Mouse (Mus musculus) CH12.LX (cell line): ENCODE results near the gene A930009A15Rik. TPM values are rescaled to one million over a fixed set of nuclear protein-coding genes. Genes with fewer than 3 reads are reported as not detected.

Experiments used
- DNase-seq: peaks from one replicate; pipeline ENCODE4 v3.0.0-alpha.2; 2013; ENCODE audit errors: extremely low read depth
- H3K27ac ChIP-seq: 2 replicates; pipeline ENCODE4 v1.5.1; 2012; ENCODE audit warnings: low read depth, mild to moderate bottlenecking, control low read depth, moderate library complexity; ENCODE audit not compliant: insufficient read depth
- H3K27me3 ChIP-seq: replicated peaks from 2 replicates; pipeline ENCODE3; 2012; ENCODE audit warnings: inconsistent platforms
- H3K36me3 ChIP-seq, 2 experiments: replicated peaks in 1 of 2; 2 replicates each; pipeline versions ENCODE3 to v1.6.1; 2012; ENCODE audit warnings: inconsistent platforms in 1 of 2, low read length in 1 of 2, mild to moderate bottlenecking in 1 of 2, mixed read lengths in 1 of 2, moderate library complexity in 1 of 2; ENCODE audit not compliant: control insufficient read depth in 1 of 2, insufficient read depth in 1 of 2
- H3K4me1 ChIP-seq, 2 experiments: 2 replicates each; pipeline ENCODE4 v1.6.1; 2012; ENCODE audit warnings: inconsistent platforms in 1 of 2, moderate library complexity in 1 of 2; ENCODE audit not compliant: insufficient read depth in 2 of 2, control insufficient read depth in 1 of 2
- H3K4me2 ChIP-seq: 2 replicates; pipeline ENCODE4 v1.6.1; 2012; ENCODE audit warnings: low read depth, mild to moderate bottlenecking, control low read depth; ENCODE audit not compliant: poor library complexity, insufficient read depth, severe bottlenecking
- H3K4me3 ChIP-seq, 3 experiments: fragments of 150-350 bp in 1 of 3; sonication (generic) in 1 of 3; replicated peaks in 1 of 3; 2 replicates each; pipeline versions ENCODE3 to v1.5.1; 2011 to 2012; ENCODE audit warnings: low read depth in 2 of 3, low read length in 2 of 3, mild to moderate bottlenecking in 2 of 3, moderate library complexity in 2 of 3, control low read depth in 1 of 3, improper control_type of control experiment in 1 of 3, inconsistent platforms in 1 of 3, mixed read lengths in 1 of 3; ENCODE audit not compliant: poor library complexity in 1 of 3
- H3K79me2 ChIP-seq: replicated peaks from 2 replicates; pipeline ENCODE4 v1.6.1; 2012; ENCODE audit warnings: mild to moderate bottlenecking, moderate library complexity; ENCODE audit not compliant: control insufficient read depth, poor library complexity, insufficient read depth, severe bottlenecking; ENCODE audit errors: extremely low read depth
- H3K9ac ChIP-seq: 2 replicates; pipeline ENCODE4 v1.6.1; 2012; ENCODE audit warnings: low read depth, mild to moderate bottlenecking, control low read depth, moderate library complexity; ENCODE audit not compliant: insufficient read depth
- H3K9me3 ChIP-seq: replicated peaks from 2 replicates; pipeline ENCODE3; 2012; ENCODE audit warnings: low read length, inconsistent platforms, mixed read lengths
- BHLHE40 ChIP-seq: IDR thresholded peaks from 2 replicates; pipeline ENCODE4 v1.6.1; 2011; ENCODE audit warnings: mild to moderate bottlenecking, low read depth, low read length, improper control_type of control experiment
- CHD1 ChIP-seq: IDR thresholded peaks from 2 replicates; pipeline ENCODE4 v1.6.1; 2012; ENCODE audit warnings: low read depth, low read length, improper control_type of control experiment, inconsistent platforms
- CHD2 ChIP-seq: IDR thresholded peaks from 2 replicates; pipeline ENCODE4 v1.6.1; 2011; ENCODE audit warnings: low read length, improper control_type of control experiment
- CTCF ChIP-seq, 2 experiments: IDR thresholded peaks in 1 of 2; conservative IDR thresholded peaks in 1 of 2; 2 replicates each; pipeline ENCODE4 v1.5.1; 2011 to 2012; ENCODE audit warnings: low read depth in 2 of 2, low read length in 2 of 2, improper control_type of control experiment in 1 of 2, inconsistent platforms in 1 of 2, mild to moderate bottlenecking in 1 of 2, moderate library complexity in 1 of 2
- E2F4 ChIP-seq: IDR thresholded peaks from 2 replicates; pipeline ENCODE4 v1.6.1; 2011; ENCODE audit warnings: low read depth, low read length, improper control_type of control experiment; ENCODE audit not compliant: insufficient replicate concordance
- EP300 ChIP-seq: IDR thresholded peaks from 2 replicates; pipeline ENCODE4 v1.6.1; 2011; ENCODE audit warnings: low read length, improper control_type of control experiment
- ETS1 ChIP-seq: conservative IDR thresholded peaks from 2 replicates; pipeline ENCODE4 v1.6.1; 2012; ENCODE audit warnings: low read depth, mild to moderate bottlenecking, inconsistent platforms, low read length, improper control_type of control experiment, moderate library complexity
- HCFC1 ChIP-seq: IDR thresholded peaks from 2 replicates; pipeline ENCODE4 v1.6.1; 2012; ENCODE audit warnings: low read depth, mild to moderate bottlenecking, inconsistent platforms, low read length, improper control_type of control experiment
- KAT2A ChIP-seq: IDR thresholded peaks from 2 replicates; pipeline ENCODE4 v1.6.1; 2012; ENCODE audit warnings: low read length, improper control_type of control experiment, inconsistent platforms; ENCODE audit not compliant: insufficient replicate concordance
- MAFK ChIP-seq: IDR thresholded peaks from 2 replicates; pipeline ENCODE4 v1.6.1; 2011; ENCODE audit warnings: low read length, improper control_type of control experiment; ENCODE audit not compliant: insufficient replicate concordance
- MAZ ChIP-seq: IDR thresholded peaks from 2 replicates; pipeline ENCODE4 v1.6.1; 2012; ENCODE audit warnings: low read depth, mild to moderate bottlenecking, inconsistent platforms, low read length, improper control_type of control experiment, moderate library complexity
- MXI1 ChIP-seq: IDR thresholded peaks from 2 replicates; pipeline ENCODE4 v1.6.1; 2011; ENCODE audit warnings: mild to moderate bottlenecking, low read depth, low read length, improper control_type of control experiment
- NELFE ChIP-seq: IDR thresholded peaks from 2 replicates; pipeline ENCODE4 v1.6.1; 2011; ENCODE audit warnings: low read depth, low read length, improper control_type of control experiment
- NRF1 ChIP-seq: IDR thresholded peaks from 2 replicates; pipeline ENCODE4 v1.6.1; 2014; ENCODE audit warnings: low read depth, mild to moderate bottlenecking, inconsistent platforms, low read length, improper control_type of control experiment, moderate library complexity
- RCOR1 ChIP-seq: conservative IDR thresholded peaks from 2 replicates; pipeline ENCODE4 v1.6.1; 2012; ENCODE audit warnings: low read depth, mild to moderate bottlenecking, inconsistent platforms, low read length, improper control_type of control experiment
- SIN3A ChIP-seq: IDR thresholded peaks from 2 replicates; pipeline ENCODE4 v1.6.1; 2012; ENCODE audit warnings: low read length, improper control_type of control experiment, inconsistent platforms
- TBP ChIP-seq: conservative IDR thresholded peaks from 2 replicates; pipeline ENCODE4 v1.6.1; 2011; ENCODE audit warnings: low read depth, low read length, improper control_type of control experiment
- UBTF ChIP-seq: IDR thresholded peaks from 2 replicates; pipeline ENCODE4 v1.6.1; 2012; ENCODE audit warnings: low read depth, mild to moderate bottlenecking, inconsistent platforms, low read length, improper control_type of control experiment, moderate library complexity
- USF1 ChIP-seq: IDR thresholded peaks from 2 replicates; pipeline ENCODE4 v1.6.1; 2014; ENCODE audit warnings: low read depth, mild to moderate bottlenecking, inconsistent platforms, low read length, improper control_type of control experiment
- ZKSCAN1 ChIP-seq: IDR thresholded peaks from 2 replicates; pipeline ENCODE4 v1.6.1; 2012; ENCODE audit warnings: low read depth, inconsistent platforms, low read length, improper control_type of control experiment, borderline replicate concordance
- ZMIZ1 ChIP-seq: IDR thresholded peaks from 2 replicates; pipeline ENCODE4 v1.6.1; 2012; ENCODE audit warnings: low read depth, mild to moderate bottlenecking, inconsistent platforms, low read length, improper control_type of control experiment
- ZNF384 ChIP-seq: IDR thresholded peaks from 2 replicates; pipeline ENCODE4 v1.6.1; 2012; ENCODE audit warnings: low read depth, low read length, improper control_type of control experiment, inconsistent platforms
- dilution Hi-C: fragments of 300-500 bp; cut with MboI; formaldehyde crosslinking; loops from 2 replicates; pipeline ENCODE4 v1.14.3; 2020; ENCODE audit warnings: low sequenced_read_pairs; ENCODE audit not compliant: extremely low pct_unique_long_range_greater_than_20kb, extremely low pct_ligation_motif_present
- in situ Hi-C: fragments of 300-500 bp; cut with MboI; formaldehyde crosslinking; loops from 3 replicates; pipeline ENCODE4 v1.14.3; 2019; ENCODE audit warnings: low sequenced_read_pairs, low pct_ligation_motif_present, low pct_unique_long_range_greater_than_20kb, mixed read lengths
- polyA plus RNA-seq: library from polyadenylated mRNA; unstranded; fragments of >175 nt; gene quantifications from 2 replicates; pipeline ENCODE4 v1.2.1, GENCODE M21; 2012; ENCODE audit warnings: low read depth; ENCODE audit not compliant: insufficient read length
- total RNA-seq, 2 experiments: library from RNA; depleted of rRNA; stranded (reverse); fragments of 300-350 nt in 1 of 2; fragments of >200 nt in 1 of 2; gene quantifications; 2 replicates each; pipeline ENCODE4 v1.2.3; 2012 to 2014

A930009A15Rik gene
- total and polyA plus RNA-seq, 3 experiments, result not detected

DNA sequence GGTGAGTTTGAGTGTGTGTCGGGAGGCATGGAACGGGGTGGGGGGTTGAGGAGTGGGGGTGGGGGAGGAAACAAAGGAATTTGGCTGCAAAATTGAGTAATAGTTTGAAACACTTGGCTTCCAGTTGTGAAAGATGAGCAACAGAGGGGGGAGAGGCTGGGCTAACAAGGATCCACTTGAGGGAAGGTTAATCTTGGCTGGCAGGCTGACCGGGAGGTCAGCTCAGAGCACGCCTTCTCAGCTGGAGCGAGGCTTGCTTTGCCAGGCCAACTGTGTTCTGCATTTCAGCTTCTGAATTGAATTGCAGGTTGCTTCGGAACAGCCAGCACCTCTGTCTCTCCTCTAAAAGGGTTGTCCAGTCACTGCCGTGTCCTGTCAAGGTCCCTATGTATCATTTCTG is 9.7 kb downstream of the A930009A15Rik start:
- dilution Hi-C loops, result no loop called here
- no peaks in the 10 kb centered on the region for H3K79me2 ChIP-seq

DNA sequence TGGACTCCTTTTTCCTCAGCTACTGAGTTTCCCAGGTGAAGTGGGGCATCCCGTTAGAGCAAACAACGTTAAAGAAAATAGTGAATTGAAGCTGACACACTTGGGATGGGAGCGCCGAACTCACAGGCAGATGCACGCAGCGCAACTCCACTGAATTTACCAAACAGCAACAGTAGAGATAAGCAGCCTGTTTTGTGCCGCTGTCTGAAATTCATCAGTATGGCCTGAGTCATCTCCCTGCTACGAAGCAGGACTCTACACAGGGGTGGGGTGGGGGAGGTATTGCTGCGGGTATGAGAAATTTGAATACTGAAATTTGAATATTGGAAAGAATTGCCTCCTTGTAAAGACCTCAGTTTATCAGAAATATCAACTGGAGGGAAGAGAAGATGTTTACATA is 12.2 kb downstream of the A930009A15Rik start:
- in situ Hi-C loops, result no loop called here
- TF ChIP-seq KAT2A (no peak), ZNF384 (no peak), TBP (no peak), ZMIZ1 (no peak), NELFE (no peak), MAZ (no peak), RCOR1 (no peak), E2F4 (no peak), NRF1 (no peak), MAFK (no peak), BHLHE40 (no peak), SIN3A (no peak)

More for the DNA sequence above, 9.7 kb downstream of the A930009A15Rik start:
- Histone ChIP-seq H3K27ac (no peak overlapping the region), H3K9ac (no peak overlapping the region), H3K4me2 (no peak overlapping the region), H3K27me3 (no peaks in the 10 kb centered on the region), H3K9me3 (no peaks in the 10 kb centered on the region), H3K4me1 (peaks cover 0 to 10% of the 10 kb centered on the region in 2 experiments; a peak in 2 of 4 replicates), H3K36me3 (no peaks in the 10 kb centered on the region), H3K4me3 (no peak overlapping the region)
- TF ChIP-seq CHD1 (no peak), EP300 (no peak), CTCF (conservative IDR thresholded peaks at IDR 0.05 in 1 of 2, IDR thresholded peaks at IDR 0.05 in 1 of 2; ENCODE audit: low read depth in 2 of 2, low read length in 2 of 2) (no peak), E2F4 (no peak), MXI1 (no peak), UBTF (no peak), HCFC1 (no peak), KAT2A (no peak), ETS1 (no peak), ZKSCAN1 (no peak), USF1 (no peak), CHD2 (no peak)
- in situ Hi-C loops, result no loop called here
- DNase-seq, result no peak

More for the DNA sequence above, 12.2 kb downstream of the A930009A15Rik start:
- H3K9ac ChIP-seq, result no peak overlapping the region
- H3K4me1 ChIP-seq, result peaks cover 0 to 12% of the 10 kb centered on the region in 2 experiments; a peak in 2 of 4 replicates
- peak; percentile 39 for DNase-seq
- H3K36me3 ChIP-seq, result no peaks in the 10 kb centered on the region
- no peaks in the 10 kb centered on the region for H3K27me3 ChIP-seq
- no peak overlapping the region for H3K27ac ChIP-seq
- H3K9me3 ChIP-seq, result no peaks in the 10 kb centered on the region
- no peaks in the 10 kb centered on the region for H3K79me2 ChIP-seq
- no peak overlapping the region for H3K4me3 ChIP-seq
- 0 out of 2 replicates have a peak overlapping the region, but pooled peaks have one; percentile 2 for H3K4me2 ChIP-seq
- dilution Hi-C loops, result no loop called here
